11 mouse cellular contexts compared by ENCODE assay signal in the genomic region with DNA sequence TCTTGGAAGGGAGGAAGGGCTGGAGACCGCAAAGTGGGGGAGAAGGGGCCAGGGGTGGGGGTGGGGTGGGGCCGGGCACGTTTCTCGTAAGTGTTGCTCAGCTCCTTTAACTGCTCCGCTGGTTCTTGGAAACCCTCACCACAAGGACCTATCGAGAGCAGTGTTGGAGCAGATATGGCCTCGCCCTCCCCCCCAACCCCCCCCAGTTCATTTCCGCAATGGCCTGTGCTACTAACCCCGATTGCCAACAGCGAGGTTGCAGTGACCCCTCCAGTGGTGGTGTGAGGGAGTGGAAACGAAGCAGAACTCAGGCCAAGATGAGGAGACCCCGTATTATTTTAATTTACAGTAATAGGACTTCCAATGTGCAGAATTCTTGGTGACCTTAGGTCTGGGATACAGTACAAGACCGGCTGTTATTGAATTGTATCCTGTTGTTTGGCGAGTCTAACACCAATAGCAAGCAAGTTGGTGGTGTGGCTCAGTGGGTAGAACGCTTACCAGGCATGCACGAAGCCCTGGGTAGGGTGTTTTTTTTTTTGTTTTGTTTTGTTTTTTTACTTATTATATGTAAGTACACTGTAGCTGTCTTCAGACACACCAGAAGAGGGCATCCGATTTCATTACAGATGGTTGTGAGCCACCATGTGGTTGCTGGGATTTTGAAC. TPM values are rescaled to one million over a fixed set of nuclear protein-coding genes. Genes with fewer than 3 reads are reported as not detected.
DNase-seq lines count a peak whose midpoint lies in the region; ATAC-seq and TF ChIP-seq lines count a peak whose summit lies in the region.
"Had no signal": no experiment of that assay in that cellular context is flagged by ENCODE, and none has a peak within 500 bp of the region (broad histone marks: within the 10 kb centered on the region; RNA-seq: fewer than 3 reads in every experiment).

No protein-coding gene starts in this region.

- peak in 1 of 2 experiments; percentile 38; a peak in 2 of 4 replicates for TF ChIP-seq POLR2A in MEL (IDR thresholded peaks at IDR 0.05; ENCODE audit: control insufficient read depth in 1 of 2, insufficient read depth in 1 of 2, low read depth in 1 of 2, low read length in 2 of 2, poor library complexity in 1 of 2)

- TF ChIP-seq RAD21 in MEL (IDR thresholded peaks at IDR 0.05; ENCODE audit: low read depth, low read length): no peak; the same call in 1 of the 2 replicates

- peak; percentile 89 to 95 for TF ChIP-seq EP300 in MEL (IDR thresholded peaks at IDR 0.05; ENCODE audit: low read depth in 1 of 2, low read length in 2 of 2)

- DNase-seq in kidney, postnatal 36 days: no peak
- DNase-seq in MEL (ENCODE audit: low read depth, low spot score): peak; percentile 95
- DNase-seq in induced T-regulatory cell, adult 2 months (ENCODE audit: low read depth): peak; percentile 88
- DNase-seq in naive thymus-derived CD4-positive, alpha-beta T cell, adult 2 months (ENCODE audit: low read depth): peak; percentile 64
- DNase-seq in right cerebral cortex, postnatal 4 days: no peak
- DNase-seq in urinary bladder, postnatal 4 days (ENCODE audit: low spot score in 2 of 2): no peak
- DNase-seq in forebrain, postnatal 0 days: no peak
- DNase-seq: heart, postnatal 4 days; layer of hippocampus, adult 9-11 months had no signal

- H3K9ac ChIP-seq in kidney, embryonic 15.5 days: no peak overlapping the region
- H3K9ac ChIP-seq in MEL (ENCODE audit: control insufficient read depth, low read depth, low read length, poor library complexity, severe bottlenecking): peak overlapping the region; percentile 65
- no peak overlapping the region for H3K9ac ChIP-seq in forebrain, postnatal 0 days

- 65% methylated on average over 17 of the region's 17 CpGs for WGBS in kidney, embryonic 15.5 days
- 85% methylated on average over 17 of the region's 17 CpGs for WGBS in forebrain, postnatal 0 days

- TF ChIP-seq CTCF in MEL (IDR thresholded peaks at IDR 0.05 in 2 of 3, conservative IDR thresholded peaks at IDR 0.05 in 1 of 3; ENCODE audit: control insufficient read depth in 1 of 3, insufficient read depth in 1 of 3, low read depth in 2 of 3, low read length in 3 of 3, poor library complexity in 1 of 3, severe bottlenecking in 1 of 3): peak in 2 of 3 experiments; percentile 18 to 24; a peak in 2 of 6 replicates
- TF ChIP-seq CTCF in forebrain, postnatal 0 days (IDR thresholded peaks at IDR 0.05; ENCODE audit: low read depth): no peak

- ATAC-seq in kidney, embryonic 15.5 days (replicated peaks; ENCODE audit: low FRiP score): peak; percentile 56; the same call in 1 of the 2 replicates
- ATAC-seq in forebrain, postnatal 0 days: no peak

- H3K4me2 ChIP-seq in kidney, embryonic 15.5 days: no peak overlapping the region
- H3K4me2 ChIP-seq in forebrain, postnatal 0 days (ENCODE audit: low read depth): no peak overlapping the region

- no peaks in the 10 kb centered on the region; the same call in 1 of the 2 replicates for H3K79me2 ChIP-seq in MEL (ENCODE audit: control insufficient read depth, insufficient read depth, low read length, poor library complexity)

- no peaks in the 10 kb centered on the region for H3K27me3 ChIP-seq in kidney, embryonic 15.5 days
- H3K27me3 ChIP-seq in MEL (ENCODE audit: control insufficient read depth in 1 of 2, insufficient read depth in 2 of 2, low read length in 2 of 2): no peaks in the 10 kb centered on the region
- H3K27me3 ChIP-seq in forebrain, postnatal 0 days (ENCODE audit: insufficient read depth, low read length): no peaks in the 10 kb centered on the region

- peaks cover 3% of the 10 kb centered on the region; the same call in 1 of the 2 replicates for H3K36me3 ChIP-seq in kidney, embryonic 15.5 days
- H3K36me3 ChIP-seq in MEL (ENCODE audit: control insufficient read depth in 1 of 2, insufficient read depth in 2 of 2, low read length in 2 of 2): peaks cover 0 to 45% of the 10 kb centered on the region in 2 experiments; a peak in 2 of 4 replicates
- no peaks in the 10 kb centered on the region for H3K36me3 ChIP-seq in forebrain, postnatal 0 days (ENCODE audit: insufficient read depth)

- H3K4me1 ChIP-seq in kidney, embryonic 15.5 days: peaks cover 14% of the 10 kb centered on the region
- H3K4me1 ChIP-seq in MEL (ENCODE audit: control insufficient read depth in 1 of 2, insufficient read depth in 2 of 2, low read length in 2 of 2): peaks cover 4 to 51% of the 10 kb centered on the region in 2 experiments; a peak in 3 of 4 replicates
- no peaks in the 10 kb centered on the region for H3K4me1 ChIP-seq in forebrain, postnatal 0 days (ENCODE audit: insufficient read depth)

- no peak overlapping the region for H3K27ac ChIP-seq in kidney, embryonic 15.5 days
- peak overlapping the region; percentile 100 for H3K27ac ChIP-seq in MEL (ENCODE audit: control insufficient read depth, low read depth, low read length)
- H3K27ac ChIP-seq in forebrain, postnatal 0 days (ENCODE audit: low read depth, low read length): no peak overlapping the region

- no peak overlapping the region for H3K4me3 ChIP-seq in kidney, embryonic 15.5 days (replicated peaks)
- peak overlapping the region in 1 of 2 experiments; percentile 10; a peak in 1 of 4 replicates for H3K4me3 ChIP-seq in MEL (ENCODE audit: control insufficient read depth in 1 of 2, insufficient read depth in 1 of 2, low read depth in 2 of 2, low read length in 2 of 2)
- H3K4me3 ChIP-seq in forebrain, postnatal 0 days (ENCODE audit: low read depth, low read length): no peak overlapping the region
- H3K4me3 ChIP-seq: midbrain, embryonic 10.5 days had no signal

- H3K9me3 ChIP-seq in kidney, embryonic 15.5 days (replicated peaks): no peaks in the 10 kb centered on the region
- no peaks in the 10 kb centered on the region for H3K9me3 ChIP-seq in MEL (replicated peaks; ENCODE audit: insufficient read depth, low read length)
- H3K9me3 ChIP-seq in forebrain, postnatal 0 days (ENCODE audit: low read length): no peaks in the 10 kb centered on the region
- H3K9me3 ChIP-seq: midbrain, embryonic 10.5 days had no signal

TF ChIP-seq in MEL, 35 proteins besides CTCF, POLR2A, EP300 and RAD21 (continues in another document):
- peak; percentile 62 for TF ChIP-seq TAL1 (IDR thresholded peaks at IDR 0.05; ENCODE audit: low read length)
- peak; percentile 90 for TF ChIP-seq MAZ (IDR thresholded peaks at IDR 0.05; ENCODE audit: low read depth, low read length)
- no peak for TF ChIP-seq USF2 (IDR thresholded peaks at IDR 0.05; ENCODE audit: borderline replicate concordance in 1 of 2, insufficient read depth in 1 of 2, low read depth in 1 of 2, low read length in 2 of 2)
- peak; percentile 89 for TF ChIP-seq TCF12 (IDR thresholded peaks at IDR 0.05; ENCODE audit: low read depth, low read length)
- TF ChIP-seq E2F4 (IDR thresholded peaks at IDR 0.05; ENCODE audit: borderline replicate concordance, low read depth, low read length): peak; percentile 75; the same call in 1 of the 2 replicates
- no peak for TF ChIP-seq CHD2 (IDR thresholded peaks at IDR 0.05; ENCODE audit: low read length)
- peak; percentile 89 for TF ChIP-seq BHLHE40 (IDR thresholded peaks at IDR 0.05; ENCODE audit: borderline replicate concordance, low read depth, low read length)
- TF ChIP-seq ELF1 (IDR thresholded peaks at IDR 0.05; ENCODE audit: low read depth, low read length): peak; percentile 71
- 0 out of 2 replicates have a peak, but pooled peaks have one; percentile 28 for TF ChIP-seq MYC (IDR thresholded peaks at IDR 0.05; ENCODE audit: low read depth, low read length)
- TF ChIP-seq RCOR1 (IDR thresholded peaks at IDR 0.05; ENCODE audit: low read depth, low read length): peak; percentile 78; the same call in 1 of the 2 replicates
- no peak for TF ChIP-seq NRF1 (IDR thresholded peaks at IDR 0.05; ENCODE audit: insufficient read depth, low read depth, low read length, poor library complexity, severe bottlenecking)
- TF ChIP-seq TBP (IDR thresholded peaks at IDR 0.05; ENCODE audit: low read depth, low read length): peak; percentile 66
- TF ChIP-seq HCFC1 (IDR thresholded peaks at IDR 0.05; ENCODE audit: low read depth, low read length): peak; percentile 64
- TF ChIP-seq MXI1 (IDR thresholded peaks at IDR 0.05; ENCODE audit: low read depth, low read length): 0 out of 2 replicates have a peak, but pooled peaks have one; percentile 14
- TF ChIP-seq CHD1 (IDR thresholded peaks at IDR 0.05; ENCODE audit: low read depth, low read length): no peak

RNA-seq across cellular contexts. Expression of a gene that starts 10.4 kb away (rescaled TPM):
- 17.8 and 17.9 TPM in 2 replicates for polyA plus RNA-seq in kidney, embryonic 15.5 days (2015; fragmentation: Nextera tagmentation; extraction: Ambion mirVana)
- 27.8 and 30.6 TPM in 2 replicates for total RNA-seq in MEL (2012; rRNA removed)
- 10 to 100 TPM in 1 of 2 experiments, not detected in 1; 52.1 TPM for polyA plus RNA-seq in MEL (2012; ENCODE audit: insufficient read depth in 1 of 2, insufficient read length in 2 of 2, low read depth in 1 of 2, low replicate concordance in 2 of 2, missing spikeins in 1 of 2)
- total RNA-seq in forebrain, postnatal 0 days (2014; rRNA removed): 8.7 and 14.6 TPM in 2 replicates
- 10.3 and 12.0 TPM in 2 replicates for polyA plus RNA-seq in forebrain, postnatal 0 days (2015; fragmentation: Nextera tagmentation; extraction: Ambion mirVana)

RNA-seq across cellular contexts. Expression of a gene that starts 48.5 kb away (rescaled TPM):
- not detected in 2 replicates for polyA plus RNA-seq in kidney, embryonic 15.5 days (2015; fragmentation: Nextera tagmentation; extraction: Ambion mirVana)
- 0.31 and 0.88 TPM in 2 replicates for total RNA-seq in MEL (2012; rRNA removed)
- polyA plus RNA-seq in MEL (2012; ENCODE audit: insufficient read depth in 1 of 2, insufficient read length in 2 of 2, low read depth in 1 of 2, low replicate concordance in 2 of 2, missing spikeins in 1 of 2): 1 to 10 TPM in 1 of 2 experiments, not detected in 1; 2.7 TPM
- total RNA-seq in forebrain, postnatal 0 days (2014; rRNA removed): not detected in 2 replicates
- not detected in 2 replicates for polyA plus RNA-seq in forebrain, postnatal 0 days (2015; fragmentation: Nextera tagmentation; extraction: Ambion mirVana)
- total RNA-seq: heart, postnatal 4 days had no signal
- polyA plus RNA-seq: midbrain, embryonic 10.5 days had no signal

RNA-seq across cellular contexts. Expression of a gene that starts 48.6 kb away (rescaled TPM):
- polyA plus RNA-seq in kidney, embryonic 15.5 days (2015; fragmentation: Nextera tagmentation; extraction: Ambion mirVana): 16.7 and 19.3 TPM in 2 replicates
- 8.0 and 9.4 TPM in 2 replicates for total RNA-seq in MEL (2012; rRNA removed)
- polyA plus RNA-seq in MEL (2012; ENCODE audit: insufficient read depth in 1 of 2, insufficient read length in 2 of 2, low read depth in 1 of 2, low replicate concordance in 2 of 2, missing spikeins in 1 of 2): 10 to 100 TPM; 30.7 to 53.8 TPM
- 35.5 and 38.8 TPM in 2 replicates for total RNA-seq in forebrain, postnatal 0 days (2014; rRNA removed)
- polyA plus RNA-seq in forebrain, postnatal 0 days (2015; fragmentation: Nextera tagmentation; extraction: Ambion mirVana): 22.4 and 29.3 TPM in 2 replicates

RNA-seq across cellular contexts. Expression of a gene that starts 51.2 kb away (rescaled TPM):
- 0.80 and 1.2 TPM in 2 replicates for polyA plus RNA-seq in kidney, embryonic 15.5 days (2015; fragmentation: Nextera tagmentation; extraction: Ambion mirVana)
- total RNA-seq in MEL (2012; rRNA removed): 2.3 and 2.5 TPM in 2 replicates
- 1 to 10 TPM in 1 of 2 experiments, not detected in 1; 4.5 TPM for polyA plus RNA-seq in MEL (2012; ENCODE audit: insufficient read depth in 1 of 2, insufficient read length in 2 of 2, low read depth in 1 of 2, low replicate concordance in 2 of 2, missing spikeins in 1 of 2)
- not detected in 2 replicates for total RNA-seq in forebrain, postnatal 0 days (2014; rRNA removed)
- 0.16 and 0.74 TPM in 2 replicates for polyA plus RNA-seq in forebrain, postnatal 0 days (2015; fragmentation: Nextera tagmentation; extraction: Ambion mirVana)
- total RNA-seq: heart, postnatal 4 days had no signal

Comparison
In these comparisons a context has a peak if more than half of its experiments do, and no peak if none do; other contexts are left out.
1. DNase-seq: peak in MEL (single experiment), induced T-regulatory cell, adult 2 months (single experiment) and naive thymus-derived CD4-positive, alpha-beta T cell, adult 2 months (single experiment); none in kidney, postnatal 36 days (0 of 2), right cerebral cortex, postnatal 4 days (single experiment), urinary bladder, postnatal 4 days (0 of 2) and forebrain, postnatal 0 days (single experiment).